Mouse (Mus musculus) lung, adult 18-20 months (tissue): ENCODE measurements around the gene Sppl3.
"Not testable (repeated sequence)": the region's sequence is repeated elsewhere in the genome, so short reads cannot be mapped to it uniquely, and the experiment has no call there.

Source experiments
- DNase-seq, 2 experiments: peaks; one replicate each; pipeline ENCODE4 v3.0.0; 2022; ENCODE audit warnings: mixed read lengths in 2 of 2

Sppl3 gene

DNA sequence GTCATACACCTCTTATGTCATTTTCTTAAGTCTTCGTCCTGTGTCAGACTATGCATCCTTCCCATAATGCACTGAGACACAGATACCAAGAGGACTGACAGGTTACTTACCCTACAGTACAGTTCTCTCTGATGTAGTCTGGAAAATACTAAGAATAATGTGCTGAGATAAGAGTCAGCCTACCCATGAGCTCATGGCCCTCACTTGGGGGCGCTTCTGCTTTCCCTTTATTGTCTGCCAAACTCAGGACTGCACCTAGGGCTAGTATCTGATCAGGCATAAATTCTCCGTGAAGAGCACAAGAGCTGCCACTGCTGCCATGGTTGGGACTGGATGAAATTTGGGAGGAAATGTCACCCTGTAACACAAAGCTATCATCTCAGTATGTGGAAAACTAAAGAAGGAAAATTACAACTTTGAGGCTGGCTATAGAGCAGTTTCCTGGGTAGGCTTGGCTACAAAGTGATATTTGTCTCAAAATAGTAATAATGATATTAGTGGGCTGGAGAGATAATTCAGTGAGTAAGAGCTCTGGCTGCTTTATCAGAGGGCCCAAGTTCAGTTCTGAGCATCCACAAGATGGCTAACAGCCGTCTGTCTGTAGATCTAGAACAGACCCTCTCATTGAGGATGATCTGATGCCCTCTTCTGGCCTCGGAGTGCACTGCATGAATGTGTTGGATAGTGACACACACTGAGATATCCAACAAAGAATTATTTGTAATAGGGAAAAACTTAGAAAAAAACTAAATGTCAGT lies 65.4 kb downstream of the Sppl3 start:
- peak; percentile 66 to 71 for DNase-seq

DNA sequence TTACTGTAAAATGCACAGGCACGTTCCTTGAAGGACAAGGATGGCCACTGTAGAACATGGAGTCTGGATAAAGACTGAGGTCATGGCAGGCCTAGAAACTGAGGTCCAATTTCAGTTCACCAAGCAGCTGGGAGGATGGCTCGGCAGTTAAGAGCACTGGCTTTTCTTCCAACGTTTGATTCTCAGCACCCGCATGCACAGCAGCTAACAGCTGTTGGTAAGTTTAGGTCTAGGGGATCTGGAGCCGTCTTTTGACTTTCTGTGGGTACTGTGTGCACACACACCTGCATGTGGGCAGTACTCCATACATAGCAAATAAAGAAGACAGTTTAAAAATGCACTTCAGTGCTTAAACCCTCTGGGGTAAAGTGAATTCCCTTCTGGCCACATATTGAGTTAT lies 70.7 kb downstream of the Sppl3 start:
- DNase-seq = no peak

DNA sequence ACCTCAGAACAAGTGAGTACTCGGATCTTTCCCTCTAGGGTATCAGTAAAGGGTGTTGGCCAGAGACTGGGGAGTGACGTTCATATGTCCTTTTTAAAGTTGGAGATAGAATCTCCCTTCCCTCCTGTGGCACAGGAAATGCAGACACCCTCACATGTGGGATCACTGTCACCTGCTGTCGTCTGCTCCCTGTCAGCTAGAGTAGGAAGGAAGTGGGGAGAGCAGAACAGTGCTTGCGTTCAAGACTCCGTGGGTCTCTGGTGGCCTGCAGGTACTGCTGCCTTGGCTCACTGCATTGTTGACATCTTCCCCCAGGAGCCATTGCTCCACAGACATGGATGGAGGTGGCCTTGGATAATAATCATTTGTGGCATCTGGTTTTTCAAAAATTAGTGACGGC lies 72.6 kb downstream of the Sppl3 start:
- DNase-seq = no peak

GRCm38 (mm10) chr5:115085675-115086074 lies 74.7 kb downstream of the Sppl3 start:
- no peak for DNase-seq

- no peak for DNase-seq
Measured at GRCm38 (mm10) chr5:115089592-115090268, 78.8 kb downstream of the Sppl3 start.

- no peak for DNase-seq
Measured at GRCm38 (mm10) chr5:115091015-115091414, 80.1 kb downstream of the Sppl3 start.

DNA sequence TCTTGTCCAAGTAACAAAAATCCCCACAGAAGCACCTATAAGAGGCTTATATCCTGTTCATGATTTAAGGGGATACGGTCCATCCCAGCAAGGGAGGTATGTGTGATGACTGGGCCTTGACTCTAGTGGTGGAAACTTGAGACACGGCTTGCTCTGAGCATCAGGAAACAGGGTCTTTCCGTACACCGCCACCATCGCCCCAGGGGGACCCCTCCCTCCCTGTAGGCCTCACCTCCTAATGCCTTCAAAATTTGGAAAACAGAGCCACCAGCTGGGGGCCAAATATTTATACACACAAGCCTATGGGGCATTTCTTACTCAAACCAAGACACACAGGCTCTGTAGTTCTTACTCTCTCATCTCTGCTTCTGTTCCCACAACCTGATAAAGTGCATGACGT lies 80.8 kb downstream of the Sppl3 start:
- DNase-seq = no peak

DNA sequence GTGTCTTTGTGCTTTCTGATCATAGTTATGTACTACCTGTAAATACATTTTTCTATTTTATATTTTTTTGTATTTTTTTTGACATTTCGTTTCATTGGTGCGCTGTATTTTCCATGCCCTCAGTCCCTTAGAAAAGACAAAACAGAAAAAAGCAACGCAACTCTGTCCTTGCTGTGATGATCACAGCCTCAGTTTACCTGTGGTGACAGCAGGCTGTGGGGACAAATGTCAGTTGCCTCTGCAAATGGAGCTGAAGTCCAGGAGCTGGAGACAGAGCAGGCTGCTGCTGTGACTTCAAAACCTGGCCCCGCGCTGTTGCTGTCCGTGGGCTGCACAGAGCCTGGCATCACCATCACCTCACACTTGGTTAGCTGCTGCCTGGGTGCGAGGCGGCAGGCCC lies 87.3 kb downstream of the Sppl3 start, which contains the start of gene Gm10401:
Gene Gm10401, minus strand, starts transcription at position 101 of the 400 bp plus-strand sequence.
- DNase-seq = no peak

GRCm38 (mm10) chr5:115099530-115099929 lies 88.6 kb downstream of the Sppl3 start:
- no peak for DNase-seq

DNA sequence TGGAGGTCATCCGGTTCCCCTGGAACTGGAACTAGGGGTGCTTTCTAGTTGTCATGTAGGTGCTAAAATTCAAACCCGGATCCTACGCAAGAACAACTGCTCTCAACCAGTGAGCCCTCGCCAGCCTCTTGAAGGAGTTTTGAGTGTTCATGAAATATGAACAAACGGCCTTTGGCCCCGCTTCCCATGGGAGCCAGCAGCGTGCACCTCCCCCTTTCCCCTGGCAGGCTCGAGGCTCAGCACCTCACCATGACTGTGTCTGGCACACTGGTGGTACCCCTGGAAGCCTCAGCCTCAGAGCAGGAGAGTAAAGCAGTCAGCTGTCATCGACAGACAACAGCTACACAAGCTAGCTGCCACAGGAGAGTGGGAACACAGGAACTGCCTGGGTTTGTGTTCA lies 89.1 kb downstream of the Sppl3 start:
- peak; percentile 22 to 46 for DNase-seq

DNA sequence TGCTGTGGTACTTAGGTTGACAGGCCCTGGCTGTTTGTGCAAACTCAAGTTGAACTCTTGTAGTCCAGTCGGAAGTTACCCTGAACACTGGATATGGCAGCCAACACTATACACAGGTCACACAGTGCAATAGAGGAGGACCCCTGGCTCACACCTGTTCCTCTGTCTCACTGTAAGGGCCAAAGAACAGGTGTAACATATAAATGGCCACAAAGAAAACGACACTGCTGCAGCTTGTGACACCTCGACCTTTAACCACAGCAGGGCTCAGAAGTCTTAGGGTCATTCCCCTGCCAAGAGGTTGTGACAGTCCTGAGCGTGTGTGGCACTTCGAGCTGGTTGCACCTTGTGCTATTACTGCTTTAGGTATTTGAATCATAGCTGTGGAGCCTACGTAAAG lies 89.5 kb downstream of the Sppl3 start:
- no peak for DNase-seq

DNA sequence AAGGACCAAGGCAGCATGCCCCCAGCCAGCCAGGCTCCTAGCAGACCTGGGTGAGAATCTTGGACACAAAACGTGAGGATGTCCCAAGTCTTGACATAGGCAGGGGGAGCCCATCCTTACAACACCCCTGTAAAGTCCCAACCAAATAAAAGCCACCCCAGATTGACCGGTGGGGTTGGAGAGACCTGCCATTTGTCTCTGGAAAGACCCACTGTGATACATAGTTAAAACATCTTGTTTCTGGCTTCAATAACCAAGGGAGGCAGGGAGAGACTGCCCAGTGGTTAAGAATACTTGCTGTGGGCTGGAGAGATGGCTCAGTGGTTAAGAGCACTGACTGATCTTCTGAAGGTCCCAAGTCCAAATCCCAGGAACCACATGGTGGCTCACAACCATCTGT lies 91.3 kb downstream of the Sppl3 start:
- no peak for DNase-seq

GRCm38 (mm10) chr5:115103253-115103652 lies 92.3 kb downstream of the Sppl3 start:
- not testable (repeated sequence) for DNase-seq

DNA sequence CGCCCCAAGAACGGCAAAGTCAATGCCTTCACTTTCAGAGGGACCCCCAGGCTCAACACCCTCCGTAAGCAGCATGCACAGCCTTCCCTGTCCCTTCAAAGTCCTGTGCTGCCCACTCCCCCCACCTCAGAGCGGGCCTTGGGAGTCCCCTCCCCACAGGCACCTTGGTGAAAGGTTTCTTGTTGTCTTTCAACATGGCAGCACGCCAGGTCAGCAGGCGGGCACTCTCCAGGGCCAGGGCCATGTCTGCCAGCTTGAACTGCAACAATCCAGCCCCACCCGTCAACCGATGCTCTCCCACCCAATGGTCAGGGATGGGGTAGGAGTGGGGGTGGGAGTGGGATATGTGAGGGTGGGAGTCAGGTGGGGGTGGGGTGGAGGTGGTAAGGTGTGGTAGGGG lies 100.2 kb downstream of the Sppl3 start:
- no peak for DNase-seq

DNA sequence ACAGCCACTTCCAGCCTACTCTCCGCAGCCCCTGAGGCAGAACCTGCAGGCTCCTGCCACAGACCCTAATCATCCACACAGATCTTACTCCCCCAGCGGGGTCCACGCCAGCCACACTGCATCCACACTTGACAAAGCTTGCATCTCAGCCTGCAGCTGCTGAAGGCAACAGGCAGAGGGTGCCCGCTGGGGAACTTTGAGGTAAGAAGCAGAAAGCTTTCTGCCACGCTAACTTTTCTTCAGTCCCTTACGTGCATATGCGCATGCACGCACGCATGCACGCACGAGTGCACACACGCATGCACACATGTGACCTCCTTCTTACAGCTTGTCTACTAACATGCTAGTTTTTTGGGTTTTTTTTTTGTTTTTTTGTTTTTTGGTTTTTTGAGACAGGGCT lies 102.3 kb downstream of the Sppl3 start:
- DNase-seq = no peak

GRCm38 (mm10) chr5:115114501-115114900 lies 103.6 kb downstream of the Sppl3 start:
- no peak for DNase-seq

- DNase-seq = no peak
Measured at GRCm38 (mm10) chr5:115116426-115116825, 105.5 kb downstream of the Sppl3 start.

- no peak for DNase-seq
Measured at GRCm38 (mm10) chr5:115117467-115117866, 106.5 kb downstream of the Sppl3 start.

DNA sequence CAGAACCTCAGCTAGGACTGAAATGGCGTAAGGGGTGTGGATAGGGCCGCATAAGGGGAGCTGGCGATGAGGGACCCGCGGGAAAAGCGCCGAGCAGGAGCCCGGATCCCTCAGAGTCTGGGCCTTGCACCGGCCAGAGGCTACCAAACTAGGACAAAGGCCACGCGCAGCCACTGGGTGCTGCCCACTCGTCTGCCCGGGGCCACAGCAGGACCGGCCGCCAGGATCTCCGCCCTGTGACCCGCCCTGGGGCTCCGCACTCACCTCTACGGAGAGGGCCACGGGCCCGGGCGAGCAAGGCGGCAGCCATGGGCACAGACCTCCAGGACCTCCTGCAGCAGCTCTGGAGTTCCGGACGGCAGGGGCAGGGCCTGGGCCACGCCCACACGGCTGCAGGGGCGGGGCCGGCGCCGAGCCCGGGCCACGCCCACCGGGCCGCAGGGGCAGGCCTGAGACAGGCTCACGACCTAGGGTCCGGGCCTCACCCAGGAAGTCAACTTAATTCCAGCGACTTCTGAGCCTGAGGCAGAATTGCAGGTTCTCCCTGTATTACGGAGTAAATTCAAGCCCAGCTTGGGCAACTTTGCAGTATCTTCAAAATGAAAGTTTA lies 108.1 kb downstream of the Sppl3 start, which contains the start of gene Acads:
Gene Acads, minus strand, starts transcription at position 386 of the 610 bp plus-strand sequence.
- peak; percentile 87 to 89 for DNase-seq

- DNase-seq = no peak
Measured at GRCm38 (mm10) chr5:115120978-115121377, 110.0 kb downstream of the Sppl3 start.

DNA sequence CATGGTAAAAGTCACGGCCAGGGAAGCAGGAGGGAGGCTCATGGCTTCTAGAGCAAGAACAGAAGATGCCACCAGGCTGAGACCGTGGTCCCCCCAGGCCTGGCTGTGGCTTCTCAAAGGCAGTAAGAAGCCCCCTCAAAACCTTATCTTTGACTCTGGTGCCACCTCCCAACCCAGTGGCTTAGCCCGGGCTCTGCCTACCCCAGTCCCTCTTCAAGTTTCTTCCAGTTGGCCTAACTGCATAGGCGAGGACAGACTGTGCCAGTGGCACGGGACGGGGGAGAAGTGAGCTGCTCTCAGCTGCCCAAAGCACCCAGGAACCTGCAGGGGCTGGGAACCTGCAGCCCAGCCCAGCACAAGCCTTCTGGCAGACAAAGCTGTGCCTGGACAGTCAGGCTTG lies 113.8 kb downstream of the Sppl3 start:
- no peak for DNase-seq

- DNase-seq = peak; percentile 86
Measured at GRCm38 (mm10) chr5:115125211-115125871, 114.4 kb downstream of the Sppl3 start.

DNA sequence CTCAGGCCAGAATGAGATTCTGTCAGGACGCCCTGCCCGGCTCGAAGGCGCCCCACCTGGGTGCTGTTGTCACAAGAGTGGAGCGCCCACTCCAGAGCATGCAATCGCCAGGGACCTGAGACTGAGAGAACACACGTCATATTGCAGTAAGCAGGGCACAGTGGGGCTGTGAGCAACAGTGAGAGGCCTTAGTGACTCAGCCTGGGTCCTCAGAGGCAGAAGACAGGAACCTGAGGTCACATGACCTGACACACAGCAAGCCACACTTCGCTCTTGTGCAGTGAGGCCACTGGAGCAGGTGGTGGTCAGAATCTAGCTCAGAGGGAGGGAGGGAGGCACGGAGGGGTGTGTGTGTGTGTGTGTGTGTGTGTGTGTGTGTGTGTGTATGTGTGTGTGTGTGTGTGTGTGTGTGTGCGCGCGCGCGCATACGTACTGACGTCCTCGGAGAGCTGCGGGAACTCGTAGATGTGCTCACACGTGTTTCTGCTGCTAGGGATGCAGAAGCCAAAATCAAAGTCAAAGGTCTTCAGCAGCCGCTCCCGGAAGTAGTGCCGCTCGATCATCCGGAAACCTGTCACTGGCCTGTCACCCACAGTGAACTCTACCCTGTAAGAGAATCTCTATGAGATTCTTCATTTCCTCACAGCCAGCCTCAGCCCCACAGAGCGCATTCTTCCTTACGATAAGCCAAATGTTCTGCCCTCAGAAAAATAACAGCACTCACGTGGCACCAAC lies 115.8 kb downstream of the Sppl3 start:
- DNase-seq = no peak
